Mouse (Mus musculus): Measurements from ENCODE around the gene Kif6.

DNA sequence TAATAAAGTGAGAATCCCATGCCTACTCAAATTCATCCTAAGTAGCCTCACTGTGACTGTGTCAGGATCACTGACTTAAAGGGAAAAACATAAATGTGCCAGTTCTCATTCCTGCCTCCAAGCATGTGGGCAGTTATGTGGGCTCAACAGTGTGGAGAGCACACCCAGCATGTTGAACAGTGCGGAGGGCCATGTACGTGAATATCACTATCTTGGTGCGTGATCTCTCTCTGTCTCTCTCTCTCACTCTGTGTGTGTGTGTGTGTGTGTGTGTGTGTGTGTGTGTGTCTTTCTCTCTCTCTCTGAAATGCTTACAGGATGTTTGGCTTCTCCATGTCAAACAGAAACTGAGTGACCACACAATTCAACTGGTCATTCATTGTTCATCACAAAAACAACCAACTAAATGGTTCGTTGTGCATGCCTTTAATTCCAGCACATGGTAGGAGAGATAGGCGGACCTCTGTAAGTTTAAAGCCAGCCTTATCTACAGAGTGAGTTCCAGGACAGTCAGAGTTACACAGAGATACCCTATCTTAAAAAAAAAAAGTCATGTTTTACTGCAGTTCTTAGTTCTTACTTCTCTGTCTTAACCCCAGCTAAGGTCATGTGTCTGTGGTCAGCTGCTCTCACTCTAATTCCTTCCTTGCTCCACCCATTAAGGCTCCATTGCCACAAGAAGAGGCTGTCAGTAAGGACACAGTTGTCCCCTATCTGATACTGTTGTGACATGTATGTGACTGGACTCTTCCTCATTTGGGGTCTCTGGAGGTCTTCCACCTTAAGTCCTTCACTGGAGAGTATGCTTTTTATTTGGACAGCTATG, 266.2 kb downstream of the Kif6 start:
- TF ChIP-seq CTCF (IDR thresholded peaks at IDR 0.05) (no peak), EP300 (IDR thresholded peaks at IDR 0.05) (no peak)

All from lung, postnatal 0 days (tissue).